Mouse (Mus musculus) C2C12 (cell line): ENCODE data around the gene Dip2c. TPM values are rescaled to one million over a fixed set of nuclear protein-coding genes. Genes with fewer than 3 reads are reported as not detected.

Source experiments
- H3K27me3 ChIP-seq: one replicate; pipeline ENCODE4 v1.6.1; 2011; ENCODE audit not compliant: control insufficient read depth, insufficient read depth, insufficient read length
- H3K36me3 ChIP-seq: one replicate; pipeline ENCODE4 v1.6.1; 2011; ENCODE audit not compliant: control insufficient read depth, insufficient read depth
- H3K4me3 ChIP-seq: one replicate; pipeline ENCODE4 v1.5.1; 2011; ENCODE audit warnings: mild to moderate bottlenecking, control low read depth; ENCODE audit not compliant: poor library complexity, insufficient read depth, severe bottlenecking
- H3K79me2 ChIP-seq: one replicate; pipeline ENCODE4 v1.6.1; 2011; ENCODE audit not compliant: control insufficient read depth, insufficient read depth
- H3K79me3 ChIP-seq: one replicate; pipeline ENCODE4 v1.6.1; 2011; ENCODE audit warnings: low read depth, control low read depth
- H3ac ChIP-seq: one replicate; pipeline ENCODE3; 2011; ENCODE audit warnings: low read depth; ENCODE audit not compliant: control insufficient read depth, insufficient read length
- CEBPB ChIP-seq: IDR thresholded peaks from one replicate; pipeline ENCODE4 v1.6.1; 2011; ENCODE audit warnings: low read depth, mild to moderate bottlenecking, control low read depth, moderate library complexity
- CTCF ChIP-seq: IDR thresholded peaks from one replicate; pipeline ENCODE4 v1.5.1; 2011; ENCODE audit not compliant: control insufficient read depth, insufficient read depth, insufficient read length
- FOSL1 ChIP-seq: IDR thresholded peaks from one replicate; pipeline ENCODE4 v1.8.0; 2011; ENCODE audit warnings: mild to moderate bottlenecking, low read length; ENCODE audit not compliant: poor library complexity, insufficient read depth, severe bottlenecking
- MAX ChIP-seq: IDR thresholded peaks from one replicate; pipeline ENCODE4 v1.6.1; 2011; ENCODE audit warnings: mild to moderate bottlenecking, control low read depth
- MYOD1 ChIP-seq: IDR thresholded peaks from one replicate; pipeline ENCODE4 v1.6.1; 2011; ENCODE audit warnings: low read depth; ENCODE audit not compliant: control insufficient read depth, insufficient read length
- MYOG ChIP-seq: IDR thresholded peaks from one replicate; pipeline ENCODE4 v1.6.1; 2011; ENCODE audit not compliant: control insufficient read depth, insufficient read length; ENCODE audit errors: extremely low read depth
- USF1 ChIP-seq: IDR thresholded peaks from one replicate; pipeline ENCODE4 v1.6.1; 2011; ENCODE audit warnings: low read depth, mild to moderate bottlenecking, control low read depth, moderate library complexity
- polyA plus RNA-seq: library from polyadenylated mRNA; unstranded; fragments of >200 nt; fragmentation: generic; extraction: Trizol; gene quantifications from one replicate; pipeline ENCODE4 v1.2.1, GENCODE M21; 2012; ENCODE audit warnings: missing spikeins

Gene Dip2c
- polyA plus RNA-seq, 1 experiment: 4.8 TPM

DNA sequence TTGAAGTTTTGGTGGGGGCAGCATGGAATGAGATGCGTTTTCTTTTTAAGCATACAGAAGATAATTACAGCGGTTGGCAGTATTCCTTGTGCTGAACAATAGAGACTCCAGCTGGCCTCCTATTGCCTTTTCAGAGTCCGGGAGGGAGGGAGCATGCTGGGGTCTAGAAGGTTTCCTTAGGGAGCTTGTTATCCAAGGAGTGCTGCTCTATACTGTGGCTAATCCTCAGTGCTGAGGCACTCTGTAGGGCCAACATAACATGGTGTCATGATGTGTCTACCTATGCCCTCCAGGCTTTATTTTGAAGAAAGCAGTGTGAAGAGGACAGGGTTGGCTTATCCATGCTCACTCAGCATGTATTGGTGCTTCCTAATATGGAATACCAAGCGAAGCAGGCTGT lies 79.0 kb downstream of the Dip2c start:
- H3ac ChIP-seq: no peak overlapping the region
- TF ChIP-seq FOSL1: no peak
- no peak for TF ChIP-seq CTCF
- no peak for TF ChIP-seq MYOG
- TF ChIP-seq USF1: no peak
- TF ChIP-seq MYOD1: no peak
- no peak for TF ChIP-seq MAX
- no peak for TF ChIP-seq CEBPB
- H3K27me3 ChIP-seq: no peaks in the 10 kb centered on the region
- no peaks in the 10 kb centered on the region for H3K79me2 ChIP-seq
- no peaks in the 10 kb centered on the region for H3K36me3 ChIP-seq
- peaks cover 1% of the 10 kb centered on the region for H3K79me3 ChIP-seq
- no peak overlapping the region for H3K4me3 ChIP-seq

DNA sequence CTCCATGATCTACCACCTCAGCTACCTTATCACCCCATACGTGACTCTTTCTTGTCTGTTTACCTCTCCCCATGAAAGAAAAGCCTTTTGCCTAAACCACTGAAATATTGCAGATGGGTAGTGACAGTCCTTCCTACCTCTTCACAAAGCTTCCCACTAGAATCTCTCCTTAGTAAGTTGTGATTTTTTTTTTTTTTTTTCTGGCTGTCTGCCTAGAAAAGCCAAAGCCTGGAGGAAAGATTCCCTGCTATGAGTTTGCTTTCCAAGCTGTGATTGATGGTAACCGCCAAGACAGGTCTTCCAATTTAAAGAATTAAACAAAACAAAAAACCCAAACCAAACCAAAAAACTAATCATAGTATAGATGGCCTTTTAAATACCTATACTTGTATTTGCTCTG lies 85.1 kb downstream of the Dip2c start:
- peaks cover 1% of the 10 kb centered on the region for H3K79me3 ChIP-seq
- no peaks in the 10 kb centered on the region for H3K27me3 ChIP-seq
- no peak for TF ChIP-seq CTCF
- no peak for TF ChIP-seq USF1
- no peaks in the 10 kb centered on the region for H3K36me3 ChIP-seq
- no peaks in the 10 kb centered on the region for H3K79me2 ChIP-seq
- H3ac ChIP-seq: no peak overlapping the region
- H3K4me3 ChIP-seq: no peak overlapping the region

DNA sequence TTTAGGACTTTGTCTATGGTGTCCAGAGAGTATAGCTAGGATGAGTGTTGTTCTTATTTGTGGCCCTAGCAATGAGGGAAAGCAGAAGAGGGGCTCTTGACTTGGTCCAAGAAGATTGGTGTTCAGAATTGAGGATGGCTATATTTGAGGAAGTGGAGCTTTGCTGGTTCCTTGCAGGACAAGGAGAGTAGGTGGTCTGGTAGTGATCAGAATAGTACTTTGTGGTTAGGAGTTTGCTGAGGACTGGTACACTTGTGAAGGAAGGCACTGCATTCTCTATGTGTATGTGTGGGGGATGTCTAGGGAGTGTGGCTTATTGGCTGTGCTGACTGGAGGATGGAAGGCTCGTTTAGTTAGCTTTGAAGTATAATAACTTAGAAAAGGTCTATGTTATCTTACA lies 95.1 kb downstream of the Dip2c start:
- no peaks in the 10 kb centered on the region for H3K36me3 ChIP-seq
- H3K27me3 ChIP-seq: no peaks in the 10 kb centered on the region
- H3K79me3 ChIP-seq: no peaks in the 10 kb centered on the region
- no peak overlapping the region for H3ac ChIP-seq
- no peak for TF ChIP-seq CEBPB
- no peaks in the 10 kb centered on the region for H3K79me2 ChIP-seq
- no peak overlapping the region for H3K4me3 ChIP-seq

DNA sequence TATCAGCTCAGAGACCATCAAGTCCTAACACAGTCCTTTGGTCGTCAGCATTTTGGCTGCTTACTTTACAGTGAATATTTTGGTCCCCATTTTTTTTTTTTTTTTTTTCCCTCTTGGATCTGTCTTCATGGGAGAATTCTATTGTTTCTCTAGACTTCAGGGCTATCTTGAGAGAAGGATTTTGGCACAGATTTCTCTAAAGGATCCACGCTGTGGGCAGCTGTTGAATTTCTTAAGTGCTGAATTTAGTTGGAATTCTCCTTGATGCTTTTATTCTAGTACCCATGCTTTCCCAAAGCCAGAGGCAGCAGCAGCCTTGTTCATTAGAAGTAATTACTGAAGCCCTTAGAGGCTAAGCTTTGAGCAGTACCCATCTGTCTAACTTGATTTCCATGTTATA lies 100.8 kb downstream of the Dip2c start:
- H3ac ChIP-seq: no peak overlapping the region
- H3K79me3 ChIP-seq: peaks cover 6% of the 10 kb centered on the region
- TF ChIP-seq MYOG: no peak
- no peak for TF ChIP-seq MYOD1
- no peak for TF ChIP-seq FOSL1
- TF ChIP-seq CEBPB: no peak
- no peak for TF ChIP-seq CTCF
- no peak for TF ChIP-seq MAX
- TF ChIP-seq USF1: no peak
- H3K36me3 ChIP-seq: no peaks in the 10 kb centered on the region
- no peak overlapping the region for H3K4me3 ChIP-seq
- no peaks in the 10 kb centered on the region for H3K27me3 ChIP-seq
- no peaks in the 10 kb centered on the region for H3K79me2 ChIP-seq

DNA sequence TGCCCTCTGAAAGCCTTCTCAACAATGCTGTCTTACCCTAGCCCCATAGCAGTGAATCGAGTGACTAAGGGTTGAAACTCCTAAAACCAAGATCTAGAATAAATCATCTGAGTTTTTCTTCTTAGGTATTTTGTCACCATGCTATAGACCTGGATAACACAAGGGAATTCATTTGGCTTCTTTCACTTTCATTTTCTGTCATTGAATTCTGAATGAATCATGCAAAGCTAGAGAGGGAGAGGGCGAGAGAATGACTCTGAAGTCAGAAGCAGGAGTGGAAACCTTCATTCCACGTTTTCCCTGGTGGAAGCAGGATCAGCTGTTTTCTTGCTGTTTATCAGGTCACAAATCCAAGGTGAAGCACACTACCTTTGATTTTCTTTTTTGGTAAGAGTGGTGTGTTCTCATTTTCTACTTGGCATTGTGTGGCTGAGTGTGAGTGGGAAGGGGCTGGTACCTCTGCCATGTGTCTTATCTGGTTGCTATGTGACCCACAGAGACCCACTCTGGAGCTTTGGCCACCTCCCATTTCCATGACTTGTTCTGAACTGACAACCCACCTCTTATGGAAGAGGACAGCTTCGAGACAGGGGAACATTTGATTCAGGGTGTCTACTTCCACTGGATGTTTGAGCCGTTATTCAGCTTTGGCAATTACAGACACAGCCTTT lies 104.5 kb downstream of the Dip2c start:
- Histone ChIP-seq H3K36me3 (no peaks in the 10 kb centered on the region), H3K79me2 (no peaks in the 10 kb centered on the region), H3K79me3 (peaks cover 9% of the 10 kb centered on the region), H3K27me3 (no peaks in the 10 kb centered on the region), H3ac (no peak overlapping the region), H3K4me3 (no peak overlapping the region)
- TF ChIP-seq FOSL1 (no peak), CTCF (no peak), USF1 (no peak), MYOD1 (no peak), MYOG (no peak), CEBPB (no peak), MAX (no peak)

DNA sequence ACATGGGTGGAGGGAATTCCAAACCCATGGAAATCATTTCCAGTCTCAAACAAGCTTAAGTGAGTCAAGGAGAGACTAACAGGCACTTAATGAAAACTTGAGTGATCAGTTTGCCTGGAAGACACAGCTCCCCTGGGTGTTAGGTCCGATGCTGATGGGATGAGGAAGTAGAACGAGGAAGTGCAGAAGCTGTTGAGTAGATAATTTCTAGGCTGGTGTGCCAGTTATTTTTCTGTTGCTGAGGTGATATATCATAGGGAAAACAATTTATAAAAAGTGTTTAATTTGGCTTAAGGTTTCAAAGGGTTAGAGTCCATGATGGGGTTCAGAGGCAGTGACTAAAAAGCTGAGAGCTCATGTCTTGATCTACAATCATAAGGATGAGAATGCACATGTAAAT lies 111.7 kb downstream of the Dip2c start:
- Histone ChIP-seq H3K4me3 (no peak overlapping the region), H3K27me3 (no peaks in the 10 kb centered on the region), H3K79me2 (no peaks in the 10 kb centered on the region), H3K36me3 (no peaks in the 10 kb centered on the region), H3K79me3 (peaks cover 2% of the 10 kb centered on the region), H3ac (no peak overlapping the region)
- no peak for TF ChIP-seq MAX
- TF ChIP-seq CTCF: no peak
- no peak for TF ChIP-seq MYOG
